Mouse (Mus musculus) Patski (cell line): ENCODE measurements around the gene Sele. TPM values are rescaled to one million over a fixed set of nuclear protein-coding genes. Genes with fewer than 3 reads are reported as not detected.

Experiments
- ATAC-seq: fragments of 100-300 bp; one replicate; pipeline ENCODE4 v1.8.0; 2021
- CTCF ChIA-PET: fragments of 350-600 bp; sonication (Branson Sonifier 250); formaldehyde crosslinking; loops from one replicate; lab custom pipeline; 2022; ENCODE audit warnings: inconsistent platforms; lab: Charles Lee
- POLR2A ChIA-PET: fragments of 350-600 bp; sonication (Branson Sonifier 250); formaldehyde crosslinking; loops from one replicate; lab custom pipeline; 2022; ENCODE audit warnings: antibody characterized with exemption, inconsistent platforms; lab: Charles Lee
- DNase-seq: peaks from one replicate; pipeline ENCODE4 v3.0.0-alpha.2; 2011; ENCODE audit warnings: low read depth, low spot score
- H3K27me3 ChIP-seq: fragments of 371-371 bp; one replicate; pipeline ENCODE4 v1.5.1; 2021
- CTCF ChIP-seq: fragments of 100-300 bp; IDR thresholded peaks from one replicate; pipeline ENCODE4 v1.5.1; 2021
- in situ Hi-C: fragments of 300-500 bp; cut with MboI; formaldehyde crosslinking; loops from 3 replicates; pipeline ENCODE4 v1.11.1; 2018; ENCODE audit warnings: low pct_unique_long_range_greater_than_20kb, mixed read lengths
- polyA plus RNA-seq: library from polyadenylated mRNA; unstranded; gene quantifications from one replicate; pipeline ENCODE4 v1.2.3, GENCODE M21; 2021

The Sele gene
- polyA plus RNA-seq, 1 experiment from 2014 or later = not detected

DNA sequence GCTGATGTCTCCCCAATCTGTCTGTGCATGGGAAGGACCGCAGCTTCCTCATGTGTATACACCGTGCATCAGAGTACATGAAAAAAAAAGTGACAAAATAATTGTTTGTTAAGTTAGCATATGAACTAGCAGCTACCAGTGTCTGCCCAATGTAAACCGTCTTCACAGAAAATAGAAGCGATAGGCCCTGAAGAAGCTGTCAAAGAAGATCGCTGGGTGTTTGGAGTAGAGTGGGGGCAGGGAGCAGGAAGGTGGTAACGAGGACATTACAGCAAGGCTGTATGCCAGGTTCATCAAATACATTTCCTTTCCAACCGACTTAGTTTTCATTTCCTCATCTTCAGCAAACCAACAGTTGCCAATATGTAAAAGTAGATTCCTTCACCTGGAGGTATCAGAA, 23.1 kb downstream of the Sele start:
- DNase-seq (no peak), ATAC-seq (no peak)
- TF ChIP-seq CTCF = no peak
- H3K27me3 ChIP-seq = peaks cover 62% of the 10 kb centered on the region
- POLR2A ChIA-PET = no interaction called here
- CTCF ChIA-PET = no interaction called here
- in situ Hi-C loops = no loop called here

DNA sequence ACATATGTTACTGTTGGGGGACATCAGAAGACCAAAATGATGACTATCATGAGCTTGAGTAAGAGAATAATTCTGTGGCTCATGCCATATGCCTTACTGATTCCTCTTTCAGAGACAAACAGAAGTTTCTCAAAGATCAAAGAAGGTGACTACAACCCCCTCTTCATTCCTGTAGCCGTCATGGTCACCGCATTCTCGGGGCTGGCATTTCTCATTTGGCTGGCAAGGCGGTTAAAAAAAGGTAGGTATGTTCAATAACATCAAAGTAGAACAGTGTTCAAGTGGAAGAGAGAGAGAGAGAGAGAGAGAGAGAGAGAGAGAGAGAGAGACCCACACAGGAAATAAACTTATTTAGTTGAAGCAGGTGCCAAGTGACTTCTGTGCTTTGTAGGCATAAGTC, 24.0 kb downstream of the Sele start:
- in situ Hi-C loops = no loop called here
- H3K27me3 ChIP-seq = peaks cover 62% of the 10 kb centered on the region
- ChIA-PET CTCF (no interaction called here), POLR2A (no interaction called here)
- TF ChIP-seq CTCF = no peak
- ATAC-seq (no peak), DNase-seq (no peak)

DNA sequence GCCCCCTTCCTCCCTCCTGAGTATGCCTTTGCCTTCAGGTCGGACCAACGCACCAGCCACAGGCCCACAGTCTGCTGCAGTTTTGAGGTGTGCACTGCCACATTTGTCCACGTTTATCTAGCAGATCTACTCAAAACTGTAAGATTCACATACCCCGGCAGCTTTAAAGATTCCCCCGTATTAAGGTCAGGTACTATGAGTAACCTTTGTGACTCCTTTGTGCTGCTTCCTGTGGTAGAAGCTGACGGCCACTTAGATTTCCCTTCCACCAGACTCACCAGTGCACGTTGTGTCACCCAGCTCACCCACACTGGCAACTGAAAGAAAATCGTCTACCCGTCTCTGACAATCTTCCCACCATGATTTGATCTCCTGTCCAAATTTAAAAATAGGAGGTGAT, 25.1 kb downstream of the Sele start:
- no peak for TF ChIP-seq CTCF
- H3K27me3 ChIP-seq = peaks cover 65% of the 10 kb centered on the region
- no peak for ATAC-seq
- ChIA-PET CTCF (no interaction called here), POLR2A (no interaction called here)
- DNase-seq = no peak
- in situ Hi-C loops = no loop called here

DNA sequence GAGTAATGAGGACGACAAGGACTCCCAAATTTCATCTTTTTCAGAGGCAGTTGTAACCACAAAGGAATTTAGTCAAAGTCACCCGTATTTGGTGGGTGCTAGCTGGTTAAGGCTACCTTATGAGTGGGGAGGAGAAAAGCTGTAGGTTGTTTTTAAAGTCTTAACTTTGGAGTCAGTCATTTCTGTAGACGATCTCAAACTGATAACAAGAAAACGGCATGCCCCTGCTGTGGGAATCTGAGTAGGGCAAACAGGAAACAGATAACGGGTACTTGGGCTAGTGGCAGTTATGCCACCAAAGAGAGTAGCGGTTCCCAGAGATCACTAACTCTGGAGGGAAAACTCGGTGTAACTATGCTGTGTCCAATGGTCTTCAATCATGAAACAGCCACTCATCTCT, 25.8 kb downstream of the Sele start:
- in situ Hi-C loops = no loop called here
- CTCF ChIA-PET = no interaction called here
- no peak for TF ChIP-seq CTCF
- ATAC-seq (no peak), DNase-seq (no peak)
- peaks cover 66% of the 10 kb centered on the region for H3K27me3 ChIP-seq
- POLR2A ChIA-PET = no interaction called here

DNA sequence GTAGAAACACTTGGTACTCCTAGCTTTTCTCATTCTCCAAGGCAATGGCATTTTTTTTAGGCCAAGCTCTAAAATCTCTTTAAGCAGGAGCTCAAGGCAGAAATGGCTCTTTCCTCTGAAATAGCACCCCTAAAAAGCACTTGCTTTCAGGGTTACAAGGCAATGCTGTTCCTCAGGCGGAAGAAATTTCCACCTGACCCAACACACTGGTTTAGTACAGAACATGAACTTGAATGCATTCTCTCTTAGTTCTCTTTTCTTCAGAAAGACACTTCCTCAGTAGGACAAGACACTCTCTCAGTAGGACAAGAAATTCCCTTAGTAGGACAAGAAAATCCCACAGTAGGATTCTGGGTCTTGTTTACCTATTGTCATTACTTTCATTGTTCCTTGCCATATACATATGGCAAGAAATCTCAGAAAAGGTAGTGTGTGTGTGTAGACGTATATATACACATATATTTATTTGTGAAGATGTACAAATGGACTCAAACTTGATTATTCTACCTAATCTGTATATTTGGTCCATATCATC, 26.6 kb downstream of the Sele start:
- no peak for DNase-seq
- no peak for ATAC-seq
- ChIA-PET CTCF (interaction anchor here (0.6 kb wide), 1 partner anchor 549 kb away, joined by 3 read pairs; no protein-coding TSS in a partner anchor), POLR2A (no interaction called here)
- TF ChIP-seq CTCF = no peak
- in situ Hi-C loops = no loop called here
- H3K27me3 ChIP-seq = peaks cover 64% of the 10 kb centered on the region

DNA sequence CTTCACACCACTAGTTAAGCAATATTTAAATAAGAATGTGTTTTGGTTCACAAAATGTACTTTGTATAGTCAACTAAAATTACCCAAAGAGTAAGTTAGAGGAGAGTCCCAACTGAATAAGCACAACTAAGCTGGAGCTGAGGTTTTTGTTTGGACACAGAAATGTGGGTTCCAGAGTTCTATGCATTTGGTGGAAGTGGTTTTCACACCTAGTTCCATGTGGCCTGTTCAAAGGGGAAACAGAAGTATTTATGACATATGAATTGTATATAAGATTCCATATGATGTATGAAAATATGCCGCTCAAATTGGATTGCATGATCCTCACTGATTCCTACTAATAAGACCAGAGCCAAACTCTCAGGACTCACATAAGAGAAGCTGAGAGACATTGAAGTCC, 27.4 kb downstream of the Sele start:
- CTCF ChIA-PET = interaction anchor here (0.6 kb wide), 1 partner anchor 550 kb away, joined by 3 read pairs; no protein-coding TSS in a partner anchor
- DNase-seq = no peak
- no peak for ATAC-seq
- in situ Hi-C loops = no loop called here
- POLR2A ChIA-PET = no interaction called here
- no peak for TF ChIP-seq CTCF
- peaks cover 72% of the 10 kb centered on the region for H3K27me3 ChIP-seq

DNA sequence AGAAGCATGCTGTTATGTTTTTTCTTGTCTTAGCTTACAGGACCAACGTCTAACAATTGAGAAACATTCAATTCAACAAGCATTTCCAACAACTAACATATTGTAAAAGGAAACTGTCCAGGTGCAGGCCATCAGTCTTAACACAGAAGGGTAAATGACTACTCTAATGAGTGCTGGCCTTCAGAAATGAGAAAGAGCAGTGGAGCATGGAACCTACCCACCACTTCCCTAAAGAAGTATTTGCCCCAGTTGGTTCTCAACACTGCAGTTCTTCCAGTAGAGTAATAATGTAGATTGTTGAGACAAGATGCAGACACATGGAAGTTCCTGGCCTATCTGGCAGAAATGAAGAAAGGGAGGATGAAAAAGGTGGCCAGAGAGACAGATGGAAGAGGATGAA, 28.4 kb downstream of the Sele start:
- in situ Hi-C loops = no loop called here

DNA sequence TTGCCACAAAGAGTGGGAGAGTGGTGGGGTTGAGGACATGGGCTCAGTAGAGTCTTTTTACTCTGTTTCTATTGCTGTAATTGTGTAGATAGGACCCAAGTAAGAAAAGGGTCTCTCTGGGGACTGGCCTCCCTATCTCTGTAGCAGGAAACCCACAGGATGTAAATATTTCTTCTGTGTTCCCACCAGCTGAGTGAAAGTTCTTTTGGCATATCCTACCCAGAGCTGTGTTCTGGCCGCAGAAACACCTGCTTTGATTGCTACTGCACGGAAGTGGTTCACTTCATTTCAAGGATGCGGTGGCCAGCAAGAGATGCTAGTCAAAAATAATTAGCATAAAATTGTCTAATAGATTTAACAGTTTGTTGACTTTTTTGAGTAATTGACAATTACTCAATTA, 29.0 kb downstream of the Sele start:
- DNase-seq (no peak), ATAC-seq (no peak)
- CTCF ChIA-PET = no interaction called here
- in situ Hi-C loops = no loop called here
- TF ChIP-seq CTCF = no peak
- peaks cover 81% of the 10 kb centered on the region for H3K27me3 ChIP-seq
- POLR2A ChIA-PET = no interaction called here

More for the DNA sequence above, 28.4 kb downstream of the Sele start:
- DNase-seq (no peak), ATAC-seq (no peak)
- peaks cover 82% of the 10 kb centered on the region for H3K27me3 ChIP-seq
- no peak for TF ChIP-seq CTCF
- ChIA-PET POLR2A (no interaction called here), CTCF (no interaction called here)

DNA sequence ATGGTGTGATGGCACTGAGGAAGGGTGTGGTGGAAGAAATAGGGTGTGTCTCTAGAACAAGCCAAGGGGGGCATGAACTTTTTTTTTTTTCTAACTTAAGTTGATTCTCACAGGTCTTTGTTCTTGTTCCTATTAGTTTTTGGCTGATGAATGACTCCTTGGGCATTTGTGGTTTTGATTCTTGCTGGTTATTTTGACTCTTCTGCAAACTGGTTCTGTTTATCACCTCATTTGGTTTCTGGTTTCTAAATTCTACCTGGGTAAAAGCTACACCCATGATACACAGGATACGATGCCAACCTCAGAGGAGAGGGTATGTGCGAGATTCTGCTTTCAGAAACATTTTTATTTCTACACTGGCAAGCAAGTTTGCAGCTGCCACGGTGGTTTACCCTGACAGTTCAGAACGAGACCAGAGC, 30.3 kb downstream of the Sele start:
- peaks cover 82% of the 10 kb centered on the region for H3K27me3 ChIP-seq
- CTCF ChIA-PET = no interaction called here
- POLR2A ChIA-PET = no interaction called here
- ATAC-seq (no peak), DNase-seq (no peak)
- no peak for TF ChIP-seq CTCF
- in situ Hi-C loops = no loop called here

DNA sequence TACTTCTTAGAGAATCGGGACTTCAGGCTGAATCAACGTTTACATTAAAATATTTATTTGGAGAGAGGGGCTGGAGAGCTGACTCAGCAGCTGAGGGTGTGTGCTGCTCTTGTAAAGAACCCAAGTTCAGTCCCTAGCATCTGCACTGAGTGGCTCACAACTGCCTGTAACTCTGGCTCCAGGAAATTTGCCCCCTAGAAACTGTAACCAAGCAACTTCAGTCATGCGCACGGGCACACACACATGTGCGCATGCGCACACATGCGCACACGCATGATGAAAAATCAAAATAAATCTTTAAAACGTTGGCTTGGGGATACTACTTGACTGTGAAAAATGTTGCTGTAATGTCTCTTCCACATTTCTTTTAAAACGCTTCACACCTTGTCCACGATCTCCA, 31.1 kb downstream of the Sele start:
- peaks cover 82% of the 10 kb centered on the region for H3K27me3 ChIP-seq
- in situ Hi-C loops = no loop called here
- ATAC-seq (no peak), DNase-seq (no peak)
- TF ChIP-seq CTCF = no peak
- ChIA-PET CTCF (no interaction called here), POLR2A (no interaction called here)

DNA sequence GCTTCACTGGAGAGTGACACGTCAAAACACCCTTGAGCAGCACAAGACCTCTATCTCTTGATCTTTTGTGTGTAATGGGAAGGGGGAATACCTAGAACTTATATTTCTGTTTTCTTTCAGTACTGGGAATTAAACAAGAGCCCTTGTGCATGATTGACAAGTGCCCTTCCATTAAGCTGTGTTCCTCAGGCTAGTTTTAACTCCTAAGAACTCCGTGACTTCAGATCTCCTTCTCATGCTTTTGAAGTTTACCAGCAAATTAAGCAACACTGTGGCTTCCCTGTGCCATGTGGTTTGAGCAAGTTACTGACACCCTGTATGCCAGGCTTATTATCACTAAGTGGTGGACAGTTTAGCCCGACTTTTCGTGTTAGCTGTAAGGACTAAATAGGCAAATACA, 35.0 kb downstream of the Sele start:
- TF ChIP-seq CTCF = no peak
- DNase-seq = no peak
- H3K27me3 ChIP-seq = peaks cover 67% of the 10 kb centered on the region
- no peak for ATAC-seq
- ChIA-PET POLR2A (no interaction called here), CTCF (no interaction called here)
- in situ Hi-C loops = no loop called here

DNA sequence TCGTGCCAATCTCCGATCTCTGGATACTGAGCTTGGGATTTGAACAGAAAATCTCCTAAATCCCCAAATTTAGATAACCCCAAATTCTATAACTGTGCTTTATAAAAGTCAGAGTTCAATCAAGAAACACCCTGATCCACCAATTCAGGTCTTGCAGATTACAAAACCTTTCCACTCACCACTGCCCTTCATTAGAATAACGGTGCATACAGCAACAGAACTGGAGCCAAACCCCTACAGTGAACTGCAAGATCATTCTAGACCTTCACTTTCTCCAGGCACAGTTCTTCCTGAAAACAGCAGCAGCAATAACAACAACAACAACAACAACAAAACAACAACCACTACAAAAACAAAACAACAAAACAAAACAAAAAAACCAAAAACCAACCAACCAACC, 38.8 kb downstream of the Sele start:
- no peak for TF ChIP-seq CTCF
- ATAC-seq = no peak
- ChIA-PET POLR2A (no interaction called here), CTCF (no interaction called here)
- DNase-seq = no peak
- in situ Hi-C loops = no loop called here
- peaks cover 36% of the 10 kb centered on the region for H3K27me3 ChIP-seq
